Mouse (Mus musculus): ENCODE measurements around the gene Tmem273.

DNA sequence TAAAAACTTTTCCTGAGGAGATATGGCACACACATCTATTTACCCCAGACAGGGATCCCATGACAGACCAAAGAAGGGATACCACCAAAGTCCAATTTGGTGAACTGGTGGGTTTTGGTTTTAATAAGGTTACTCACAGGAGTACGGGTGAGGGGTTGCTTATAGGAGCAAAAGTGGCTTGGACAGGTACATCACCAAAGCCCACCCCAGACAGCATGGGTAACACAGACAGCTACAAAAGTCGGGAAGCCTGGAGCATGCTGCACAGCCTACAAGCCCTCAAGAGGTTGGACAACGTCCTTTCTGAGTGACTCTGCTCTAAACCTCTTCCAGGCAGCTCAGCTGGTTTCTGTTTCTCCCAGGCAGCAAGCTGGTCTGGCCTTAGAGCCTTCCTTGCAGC is 7.4 kb upstream of the Tmem273 start:
- TF ChIP-seq CTCF (IDR thresholded peaks at IDR 0.05; ENCODE audit: control insufficient read depth, insufficient read depth, insufficient replicate concordance, low read depth, low read length) (no peak), POLR2A (IDR thresholded peaks at IDR 0.05; ENCODE audit: control insufficient read depth, low read depth, low read length) (no peak)
